Mouse (Mus musculus) cerebellum, postnatal 36 days (tissue): Measurements from ENCODE around the gene Ddhd1.
A peak's percentile ranks its signal among the peaks of the same experiment; 100 is the strongest.

Experiments used
- DNase-seq, 2 experiments: peaks; one replicate each; pipeline ENCODE4 v3.0.0; 2021 to 2022; ENCODE audit warnings: mixed read lengths in 2 of 2

The Ddhd1 gene

GRCm38 (mm10) chr14:45566066-45566937, 91.6 kb downstream of the Ddhd1 start:
- peak; percentile 69 to 71 for DNase-seq

DNA sequence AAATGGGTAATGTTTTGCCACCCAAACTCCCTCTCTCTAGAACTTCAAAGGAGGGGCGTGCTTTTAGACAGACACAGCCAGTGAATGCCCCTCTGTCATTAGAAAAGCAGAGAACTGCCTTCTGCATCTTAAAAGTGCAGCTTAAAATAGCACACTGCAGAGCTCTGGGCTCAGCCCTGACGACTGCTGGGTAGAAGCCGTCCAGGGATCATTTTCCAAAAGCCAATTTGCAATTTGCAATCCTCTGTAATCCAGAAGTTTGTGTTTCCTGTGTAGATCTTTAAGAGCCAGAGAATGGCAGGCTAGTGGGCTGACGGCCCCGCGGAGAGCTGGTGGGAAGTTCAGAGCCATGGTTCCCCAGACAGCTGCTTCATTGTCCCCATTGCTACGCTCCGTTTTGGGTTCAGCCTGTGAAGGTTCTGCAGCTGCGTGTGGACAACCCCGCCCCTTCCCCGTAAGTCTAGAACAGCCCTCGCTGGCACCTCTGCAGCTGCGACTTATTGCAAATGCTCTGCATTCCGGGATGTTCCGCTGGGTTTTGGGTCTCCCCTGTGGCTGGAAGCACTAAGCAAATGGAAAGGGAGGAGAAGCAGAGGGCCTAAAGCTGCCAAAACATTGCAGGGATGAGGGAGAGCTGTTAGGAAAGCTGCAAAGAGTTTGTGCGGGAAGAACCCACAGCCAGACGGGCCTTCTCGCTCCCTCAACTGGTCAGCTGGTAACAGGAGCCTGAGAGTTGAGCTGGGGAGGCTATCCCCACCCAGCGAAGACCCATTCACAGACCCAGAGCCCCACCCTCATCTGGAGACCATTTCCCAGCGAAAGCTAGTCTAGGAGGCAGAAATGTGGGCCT, 92.5 kb downstream of the Ddhd1 start:
- no peak for DNase-seq

- DNase-seq: peak; percentile 22 to 35
These were observed 94.4 kb downstream of the Ddhd1 start for GRCm38 (mm10) chr14:45563577-45563976.

- DNase-seq: no peak
These were observed 96.3 kb downstream of the Ddhd1 start for GRCm38 (mm10) chr14:45561681-45562080.

DNA sequence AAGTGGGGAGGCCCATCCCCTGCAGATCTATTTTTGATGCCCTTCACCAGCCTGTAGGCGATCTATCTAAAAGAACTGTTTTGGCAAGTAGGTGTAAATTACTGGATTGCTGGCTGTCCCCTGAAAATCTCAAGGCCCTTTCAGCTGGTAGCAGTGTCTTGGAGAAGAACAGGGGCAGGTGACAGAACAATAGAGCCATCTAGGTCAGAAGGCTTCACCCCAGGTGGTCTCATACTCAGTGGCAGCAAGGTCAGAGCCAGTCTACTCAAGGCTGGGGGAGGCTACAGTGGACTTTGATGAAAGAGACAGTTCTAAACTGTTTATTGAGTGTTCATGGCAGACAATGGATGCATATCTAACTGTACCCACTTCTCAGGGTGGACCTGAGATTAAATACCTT, 98.9 kb downstream of the Ddhd1 start:
- no peak for DNase-seq

GRCm38 (mm10) chr14:45554336-45554735, 103.6 kb downstream of the Ddhd1 start:
- DNase-seq: no peak

GRCm38 (mm10) chr14:45553854-45554253, 104.1 kb downstream of the Ddhd1 start:
- DNase-seq: peak in 1 of 2 experiments; percentile 19

GRCm38 (mm10) chr14:45552431-45552830, 105.5 kb downstream of the Ddhd1 start:
- DNase-seq: no peak

DNA sequence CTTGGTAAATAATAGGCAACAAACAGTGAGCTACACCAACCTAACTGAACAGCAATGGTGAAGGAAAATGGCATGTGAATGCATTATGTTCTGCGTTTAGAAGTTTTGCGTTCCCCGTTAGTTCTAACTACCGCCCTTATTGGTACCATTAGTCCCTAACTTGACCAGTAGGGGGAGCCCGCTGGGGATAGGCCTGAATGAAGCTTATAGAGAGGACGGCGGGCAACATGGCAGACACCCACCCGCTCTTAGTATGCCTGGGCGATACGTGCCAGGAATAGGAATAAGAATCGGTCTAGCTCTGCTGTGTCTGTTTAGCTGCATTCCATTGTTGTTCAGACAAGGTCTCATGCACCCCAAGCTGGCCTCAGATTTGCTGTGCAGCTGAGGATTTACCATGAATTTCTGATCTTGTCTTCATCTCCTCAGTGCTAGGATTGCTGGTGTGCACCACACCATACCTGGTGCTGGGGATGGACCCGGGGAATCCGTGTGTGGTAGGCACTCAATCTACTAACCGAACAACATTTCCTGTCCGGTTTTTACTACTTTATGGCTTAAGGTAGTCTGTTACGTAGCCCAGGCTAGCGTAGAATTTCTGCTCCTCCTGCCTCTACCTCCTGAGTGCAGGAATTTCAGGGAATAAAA, 106.7 kb downstream of the Ddhd1 start:
- DNase-seq: peak; percentile 32 to 35

GRCm38 (mm10) chr14:45550010-45550647, 107.8 kb downstream of the Ddhd1 start:
- peak in 1 of 2 experiments; percentile 29 for DNase-seq

- DNase-seq: no peak
These were observed 109.8 kb downstream of the Ddhd1 start for GRCm38 (mm10) chr14:45548118-45548517.

DNA sequence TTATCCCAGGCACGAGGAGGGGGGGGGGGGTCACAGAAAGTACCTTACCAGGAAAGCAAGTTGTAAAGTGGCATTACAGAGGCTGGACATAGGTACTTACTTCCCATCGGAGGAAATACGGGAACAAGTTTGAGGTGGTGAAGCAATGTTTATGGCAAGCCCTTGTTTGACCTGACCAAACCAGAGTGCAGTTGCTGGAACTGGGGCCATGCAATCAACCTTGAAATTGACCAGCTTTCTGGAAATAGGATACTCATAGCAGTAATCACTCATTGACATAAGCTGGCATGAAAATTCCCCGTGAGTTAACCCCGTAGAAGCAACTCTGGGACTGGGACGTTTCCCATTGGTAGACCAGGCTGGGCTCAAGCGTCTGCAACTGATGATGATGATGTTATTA, 113.0 kb downstream of the Ddhd1 start:
- no peak for DNase-seq

DNA sequence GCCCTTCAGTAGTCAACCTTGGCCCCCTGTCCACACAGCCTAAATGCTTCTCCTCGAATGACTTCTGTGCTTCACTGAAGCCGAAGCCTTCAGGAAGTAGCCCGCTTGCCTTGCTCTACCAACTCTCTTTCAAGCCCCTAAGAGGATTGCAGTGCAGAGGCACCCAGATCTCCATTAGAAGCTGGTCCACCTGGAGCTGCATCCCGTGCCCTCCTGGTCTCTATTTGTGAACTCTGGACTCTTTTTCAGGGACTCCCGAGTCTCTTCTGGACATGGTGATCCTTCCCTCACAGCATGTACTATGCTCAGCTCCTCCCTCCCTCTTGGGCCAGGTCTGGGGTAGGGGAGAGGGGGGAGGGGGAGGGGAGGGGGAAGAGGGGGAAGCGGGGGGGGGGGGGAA, 113.9 kb downstream of the Ddhd1 start:
- no peak for DNase-seq

- peak; percentile 68 to 69 for DNase-seq
These were observed 118.1 kb downstream of the Ddhd1 start for GRCm38 (mm10) chr14:45539659-45540468.
